Mouse (Mus musculus) forebrain, embryonic 14.5 days (tissue): ENCODE data around the gene Mfsd4b2. TPM values are rescaled to one million over a fixed set of nuclear protein-coding genes. Genes with fewer than 3 reads are reported as not detected.

ENCODE experiments used
- ATAC-seq: fragments of 200-750 bp; cut with Nextera tagmentation; 2 replicates; pipeline ENCODE4 v1.8.0; 2017; ENCODE audit warnings: mild to moderate bottlenecking, moderate library complexity
- DNase-seq: peaks from one replicate; pipeline ENCODE4 v3.0.0-alpha.2; 2015; ENCODE audit warnings: low spot score
- H3K27ac ChIP-seq: fragments of 300-500 bp; sonication (generic); 2 replicates; pipeline ENCODE4 v1.5.1; 2014; ENCODE audit warnings: low read depth, mild to moderate bottlenecking, control low read depth, low read length, moderate library complexity
- H3K27me3 ChIP-seq: fragments of 300-500 bp; sonication (generic); replicated peaks from 2 replicates; pipeline ENCODE4 v1.6.1; 2014; ENCODE audit warnings: low read length, control low read depth, mixed read lengths; ENCODE audit not compliant: control insufficient read depth, insufficient read depth
- H3K36me3 ChIP-seq: fragments of 300-500 bp; sonication (generic); 2 replicates; pipeline ENCODE4 v1.6.1; 2014; ENCODE audit warnings: low read length, control low read depth; ENCODE audit not compliant: control insufficient read depth, insufficient read depth
- H3K4me1 ChIP-seq: fragments of 300-500 bp; sonication (generic); 2 replicates; pipeline ENCODE4 v1.6.1; 2014; ENCODE audit warnings: antibody characterized with exemption, low read length, control low read depth; ENCODE audit not compliant: control insufficient read depth, insufficient read depth
- H3K4me2 ChIP-seq: fragments of 300-500 bp; sonication (generic); 2 replicates; pipeline ENCODE4 v1.6.1; 2014; ENCODE audit warnings: mild to moderate bottlenecking, control low read depth, low read length
- H3K4me3 ChIP-seq: fragments of 300-500 bp; sonication (generic); 2 replicates; pipeline ENCODE4 v1.5.1; 2014; ENCODE audit warnings: low read depth, low read length, control low read depth
- H3K9ac ChIP-seq: fragments of 300-500 bp; sonication (generic); 2 replicates; pipeline ENCODE4 v1.6.1; 2014; ENCODE audit warnings: mild to moderate bottlenecking, low read length, control low read depth, moderate library complexity
- H3K9me3 ChIP-seq: fragments of 300-500 bp; sonication (generic); replicated peaks from 2 replicates; pipeline ENCODE4 v1.6.1; 2016; ENCODE audit warnings: low read length, control low read depth, mixed read lengths; ENCODE audit not compliant: control insufficient read depth
- WGBS: fragments of 180-500 bp; shearing (Covaris S2); extraction: QIAGEN DNeasy Blood & Tissue Kit; methylation state at CpG from one replicate; pipeline ENCODE4 v1.1.7; 2014; 5-methylcytosine and 5-hydroxymethylcytosine counted together
- polyA plus RNA-seq: library from polyadenylated mRNA; unstranded; fragments of >200 nt; fragmentation: Nextera tagmentation; extraction: Ambion mirVana; gene quantifications from 2 replicates; pipeline ENCODE4 v1.2.1, GENCODE M21; 2014

Mfsd4b2 gene
- polyA plus RNA-seq, 1 experiment from 2014 or later: not detected

GRCm38 (mm10) chr10:39906799-39907658, 19.7 kb downstream of the Mfsd4b2 start:
- Histone ChIP-seq H3K27ac (no peak overlapping the region), H3K9me3 (no peaks in the 10 kb centered on the region), H3K4me1 (no peaks in the 10 kb centered on the region), H3K36me3 (no peaks in the 10 kb centered on the region), H3K27me3 (no peaks in the 10 kb centered on the region), H3K9ac (no peak overlapping the region), H3K4me3 (no peak overlapping the region), H3K4me2 (no peak overlapping the region)
- no peak for ATAC-seq
- 85% methylated on average over 10 of the region's 10 CpGs for WGBS
- DNase-seq: no peak

- WGBS: 79% methylated on average over 3 of the region's 3 CpGs
- Histone ChIP-seq H3K27me3 (no peaks in the 10 kb centered on the region), H3K27ac (no peak overlapping the region), H3K4me1 (0 out of 2 replicates have a peak, but pooled peaks cover 2% of the 10 kb centered on the region), H3K9ac (no peak overlapping the region), H3K36me3 (no peaks in the 10 kb centered on the region), H3K4me3 (no peak overlapping the region), H3K4me2 (no peak overlapping the region), H3K9me3 (no peaks in the 10 kb centered on the region)
- DNase-seq: no peak
- no peak for ATAC-seq
These were observed 22.5 kb downstream of the Mfsd4b2 start for GRCm38 (mm10) chr10:39904191-39904590.

- no peaks in the 10 kb centered on the region for H3K9me3 ChIP-seq
- no peaks in the 10 kb centered on the region for H3K36me3 ChIP-seq
- peak within 1 kb of the TSS; percentile 83 for H3K4me2 ChIP-seq
- under 1% methylated on average over 40 of the region's 41 CpGs for WGBS
- ATAC-seq (peak; percentile 98), DNase-seq (peak; percentile 96)
- peak within 1 kb of the TSS; percentile 85 for H3K9ac ChIP-seq
- peaks cover 6% of the 10 kb centered on the region; the same call in 1 of the 2 replicates for H3K4me1 ChIP-seq
- peak within 1 kb of the TSS; percentile 66 for H3K4me3 ChIP-seq
- H3K27ac ChIP-seq: peak within 1 kb of the TSS; percentile 71; the same call in 1 of the 2 replicates
- H3K27me3 ChIP-seq: no peaks in the 10 kb centered on the region
These were observed 27.8 kb downstream of the Mfsd4b2 start, which contains the start of gene Mfsd4b4 for GRCm38 (mm10) chr10:39898874-39899371. Gene Mfsd4b4, minus strand, starts transcription at chr10:39899238.

- Histone ChIP-seq H3K9me3 (no peaks in the 10 kb centered on the region), H3K4me3 (no peak overlapping the region), H3K27me3 (no peaks in the 10 kb centered on the region), H3K9ac (no peak overlapping the region), H3K4me1 (peaks cover 6% of the 10 kb centered on the region; the same call in 1 of the 2 replicates), H3K36me3 (no peaks in the 10 kb centered on the region), H3K4me2 (no peak overlapping the region), H3K27ac (no peak overlapping the region)
- DNase-seq (no peak), ATAC-seq (no peak)
- WGBS: 87% methylated on average over 5 of the region's 5 CpGs
These were observed 30.2 kb downstream of the Mfsd4b2 start for GRCm38 (mm10) chr10:39896503-39896902.

GRCm38 (mm10) chr10:39893702-39894697, 32.7 kb downstream of the Mfsd4b2 start:
- Histone ChIP-seq H3K4me1 (peaks cover 3% of the 10 kb centered on the region; the same call in 1 of the 2 replicates), H3K27ac (no peak overlapping the region), H3K9me3 (no peaks in the 10 kb centered on the region), H3K27me3 (no peaks in the 10 kb centered on the region), H3K36me3 (no peaks in the 10 kb centered on the region), H3K4me3 (no peak overlapping the region), H3K9ac (no peak overlapping the region), H3K4me2 (no peak overlapping the region)
- DNase-seq: no peak
- no peak for ATAC-seq
- 79% methylated on average over 11 of the region's 11 CpGs for WGBS

GRCm38 (mm10) chr10:39888621-39889020, 38.1 kb downstream of the Mfsd4b2 start:
- Histone ChIP-seq H3K4me3 (no peak overlapping the region), H3K36me3 (no peaks in the 10 kb centered on the region), H3K9me3 (no peaks in the 10 kb centered on the region), H3K4me2 (no peak overlapping the region), H3K4me1 (no peaks in the 10 kb centered on the region), H3K27ac (no peak overlapping the region), H3K27me3 (no peaks in the 10 kb centered on the region), H3K9ac (no peak overlapping the region)
- DNase-seq: no peak
- 76% methylated on average over 3 of the region's 3 CpGs for WGBS
- no peak for ATAC-seq

Other genes starting within 250 kb of the Mfsd4b2 start
- 31.6 and 33.3 TPM in 2 replicates for gene Rev3l, start 194.8 kb downstream of the Mfsd4b2 start, polyA plus RNA-seq
- 3.0 and 3.6 TPM in 2 replicates for gene Mfsd4b4, start 27.7 kb downstream of the Mfsd4b2 start, polyA plus RNA-seq
- gene Mfsd4b3, start 33.2 kb upstream of the Mfsd4b2 start, polyA plus RNA-seq: 0.12 and 0.15 TPM in 2 replicates
- not detected in 2 replicates for gene Mfsd4b5, start 59.7 kb upstream of the Mfsd4b2 start, polyA plus RNA-seq
- 0.35 and 0.41 TPM in 2 replicates for gene Mfsd4b1, start 98.3 kb upstream of the Mfsd4b2 start, polyA plus RNA-seq
- gene Slc16a10, start 215.3 kb upstream of the Mfsd4b2 start, polyA plus RNA-seq: 2.2 and 2.7 TPM in 2 replicates